Mouse (Mus musculus) megakaryocyte, embryonic 14.5 days (primary cell): ENCODE measurements at regions not wholly inside any gene's neighbourhood (a gene's known extent, or its start where the extent isn't known, plus 50 kb on each side); places are given as distances from the start of the nearest gene placed in this dataset.

ENCODE experiments used
- FLI1 ChIP-seq: IDR thresholded peaks from 2 replicates; pipeline ENCODE4 v1.6.1; 2012; ENCODE audit warnings: low read length, inconsistent platforms, mixed read lengths
- GATA1 ChIP-seq: IDR thresholded peaks from 3 replicates; pipeline ENCODE4 v1.6.1; 2012; ENCODE audit warnings: mixed read lengths, low read length, inconsistent platforms, borderline replicate concordance

DNA sequence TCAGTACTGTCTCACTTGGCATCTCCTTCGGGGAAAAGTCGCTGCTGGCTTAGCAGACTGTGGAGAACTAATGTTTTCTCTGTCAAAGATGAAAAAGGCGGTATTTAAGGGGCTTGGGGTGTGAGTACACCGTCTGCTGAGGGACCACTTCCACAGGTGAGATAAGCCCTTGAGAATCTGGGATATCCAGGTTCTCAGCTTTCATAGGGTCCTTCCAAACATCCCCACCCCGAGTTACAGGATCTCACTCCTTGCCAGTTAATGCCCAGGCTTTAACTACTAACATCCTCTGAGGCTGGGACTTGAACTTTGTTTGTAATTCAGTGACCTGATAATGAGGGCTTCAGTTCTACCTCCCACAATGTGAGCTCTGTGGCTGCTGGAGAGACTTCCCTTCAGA lies 86.9 kb downstream of the Emp1 start:
- no peak for TF ChIP-seq GATA1
- TF ChIP-seq FLI1: no peak
